ENCODE assay signal across 13 mouse cellular contexts in genomic region chr8:120352096-120352495, GRCm38 (mm10).
DNase-seq lines count a peak whose midpoint lies in the region; ATAC-seq lines count a peak whose summit lies in the region.
"Had no signal": no experiment of that assay in that cellular context is flagged by ENCODE, and none has a peak within 500 bp of the region (broad histone marks: within the 10 kb centered on the region; RNA-seq: fewer than 3 reads in every experiment).

No protein-coding gene starts in this region.

- WGBS in neural tube, embryonic 12.5 days = 17% methylated on average over 10 of the region's 10 CpGs

- H3K27ac ChIP-seq in neural tube, embryonic 12.5 days = peak overlapping the region; percentile 26; the same call in 1 of the 2 replicates
- H3K27ac ChIP-seq: hindbrain, embryonic 13.5 days had no signal

- H3K4me2 ChIP-seq in neural tube, embryonic 12.5 days (replicated peaks) = 0 out of 2 replicates have a peak overlapping the region, but pooled peaks have one; percentile 5
- H3K4me2 ChIP-seq: hindbrain, embryonic 13.5 days; lung, embryonic 14.5 days; midbrain, embryonic 11.5 days had no signal

- H3K9me3 ChIP-seq in neural tube, embryonic 12.5 days = no peaks in the 10 kb centered on the region
- H3K9me3 ChIP-seq: hindbrain, embryonic 13.5 days had no signal

- DNase-seq in layer of hippocampus, adult 11-12 months (ENCODE audit: low spot score) = peak; percentile 50
- DNase-seq in layer of hippocampus, postnatal 14 days (ENCODE audit: low spot score in 2 of 2) = no peak
- peak; percentile 83 for DNase-seq in brain, adult 2 months (ENCODE audit: low read depth, low spot score)
- peak; percentile 55 to 62 for DNase-seq in frontal cortex, postnatal 14 days (ENCODE audit: low spot score in 2 of 2)
- no peak for DNase-seq in adrenal gland, postnatal 14 days
- DNase-seq: cerebellum, adult 8-10 months; lung, embryonic 14.5 days; thymus, postnatal 25 days had no signal

- no peak for ATAC-seq in neural tube, embryonic 12.5 days (ENCODE audit: low FRiP score, low read depth)
- ATAC-seq in erythroid progenitor cell, adult 5-6 weeks (replicated peaks; ENCODE audit: low FRiP score, poor library complexity, severe bottlenecking) = no peak
- ATAC-seq: forebrain, embryonic 14.5 days had no signal

- no peaks in the 10 kb centered on the region for H3K27me3 ChIP-seq in neural tube, embryonic 12.5 days (replicated peaks)
- H3K27me3 ChIP-seq: hindbrain, embryonic 13.5 days had no signal

- H3K36me3 ChIP-seq in neural tube, embryonic 12.5 days = no peaks in the 10 kb centered on the region
- H3K36me3 ChIP-seq: hindbrain, embryonic 13.5 days had no signal

- peaks cover 92% of the 10 kb centered on the region for H3K4me1 ChIP-seq in neural tube, embryonic 12.5 days

- no peak overlapping the region for H3K4me3 ChIP-seq in neural tube, embryonic 12.5 days
- H3K4me3 ChIP-seq: hindbrain, embryonic 13.5 days had no signal

- no peak overlapping the region for H3K9ac ChIP-seq in neural tube, embryonic 12.5 days
- H3K9ac ChIP-seq: hindbrain, embryonic 13.5 days; lung, embryonic 14.5 days had no signal

Comparison
In these comparisons a context has a peak if more than half of its experiments do, and no peak if none do; other contexts are left out.
1. DNase-seq: peak in layer of hippocampus, adult 11-12 months (single experiment), brain, adult 2 months (single experiment) and frontal cortex, postnatal 14 days (2 of 2); none in layer of hippocampus, postnatal 14 days (0 of 2) and adrenal gland, postnatal 14 days (single experiment).